Mouse (Mus musculus) layer of hippocampus, adult 9-11 months (tissue): Measurements from ENCODE around the gene Lama2.
A peak's percentile ranks its signal among the peaks of the same experiment; 100 is the strongest.

Experiments used
- DNase-seq: peaks from one replicate; pipeline ENCODE4 v3.0.0; 2022

Lama2 gene

GRCm38 (mm10) chr10:27174271-27174670, 445.3 kb downstream of the Lama2 start:
- no peak for DNase-seq

GRCm38 (mm10) chr10:27164738-27165137, 454.8 kb downstream of the Lama2 start:
- no peak for DNase-seq

DNA sequence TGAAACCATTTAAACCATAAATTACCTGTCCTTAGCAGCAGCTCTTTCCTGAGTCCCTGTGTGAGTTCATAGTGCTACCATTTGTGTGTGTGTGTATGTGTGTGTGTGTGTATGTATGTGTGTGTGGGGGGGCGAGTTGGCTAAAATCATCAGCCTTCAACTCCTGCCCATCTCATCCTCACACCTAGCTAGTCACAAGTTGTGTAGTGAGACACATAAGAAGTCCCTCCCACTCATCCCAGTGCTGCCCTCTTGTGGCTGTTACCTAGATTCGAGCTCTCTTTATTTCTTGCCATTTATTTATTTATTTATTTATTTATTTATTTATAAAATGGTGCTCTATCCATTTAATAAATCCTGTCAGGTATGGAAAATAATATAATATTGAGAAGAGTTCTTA, 457.2 kb downstream of the Lama2 start:
- no peak for DNase-seq

GRCm38 (mm10) chr10:27150220-27150619, 469.3 kb downstream of the Lama2 start:
- DNase-seq, result no peak

DNA sequence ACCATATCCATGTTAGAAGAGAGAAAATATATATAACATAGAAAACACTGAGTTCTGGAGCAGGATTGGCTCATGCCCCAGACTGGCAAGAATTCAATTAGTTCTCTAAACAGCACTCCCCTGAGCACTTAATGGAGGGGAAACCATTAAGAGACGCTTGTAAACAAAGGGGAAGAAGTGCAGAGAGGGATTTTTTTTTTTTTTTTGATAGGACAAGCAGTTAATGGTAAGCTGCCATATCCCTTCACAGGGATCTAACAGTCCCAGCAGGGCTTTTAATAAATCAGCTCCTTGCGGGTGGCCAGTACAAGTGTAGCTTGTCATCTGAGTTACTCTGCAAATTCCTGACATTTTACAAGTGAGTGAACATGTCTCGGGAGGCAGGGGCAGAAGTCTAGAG, 479.1 kb downstream of the Lama2 start:
- DNase-seq, result no peak

GRCm38 (mm10) chr10:27135768-27136167, 483.8 kb downstream of the Lama2 start:
- DNase-seq, result no peak

- DNase-seq, result peak; percentile 67
These were observed 486.4 kb downstream of the Lama2 start for GRCm38 (mm10) chr10:27133135-27133534.

- DNase-seq, result peak; percentile 9
These were observed 492.1 kb downstream of the Lama2 start for GRCm38 (mm10) chr10:27127454-27127853.

DNA sequence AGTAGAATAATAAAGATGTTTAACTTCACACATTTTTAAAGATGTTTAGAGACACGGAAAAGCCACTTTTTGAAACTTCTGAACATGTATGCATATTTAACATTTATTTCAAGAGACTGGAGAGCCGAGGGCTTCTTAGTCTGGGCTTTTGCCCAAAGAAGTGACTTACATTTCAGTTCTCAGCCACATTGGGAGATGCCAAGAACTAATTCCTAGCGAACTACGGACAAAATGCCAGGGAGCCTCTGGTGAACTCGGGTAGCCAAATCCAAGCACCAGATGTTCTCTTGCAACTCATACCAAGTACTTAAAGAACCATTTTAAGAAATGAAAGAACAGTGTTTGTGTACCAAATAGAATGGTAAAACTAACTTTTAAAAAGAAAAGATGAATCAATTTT, 495.8 kb downstream of the Lama2 start:
- no peak for DNase-seq

GRCm38 (mm10) chr10:27117815-27118214, 501.7 kb downstream of the Lama2 start:
- no peak for DNase-seq

DNA sequence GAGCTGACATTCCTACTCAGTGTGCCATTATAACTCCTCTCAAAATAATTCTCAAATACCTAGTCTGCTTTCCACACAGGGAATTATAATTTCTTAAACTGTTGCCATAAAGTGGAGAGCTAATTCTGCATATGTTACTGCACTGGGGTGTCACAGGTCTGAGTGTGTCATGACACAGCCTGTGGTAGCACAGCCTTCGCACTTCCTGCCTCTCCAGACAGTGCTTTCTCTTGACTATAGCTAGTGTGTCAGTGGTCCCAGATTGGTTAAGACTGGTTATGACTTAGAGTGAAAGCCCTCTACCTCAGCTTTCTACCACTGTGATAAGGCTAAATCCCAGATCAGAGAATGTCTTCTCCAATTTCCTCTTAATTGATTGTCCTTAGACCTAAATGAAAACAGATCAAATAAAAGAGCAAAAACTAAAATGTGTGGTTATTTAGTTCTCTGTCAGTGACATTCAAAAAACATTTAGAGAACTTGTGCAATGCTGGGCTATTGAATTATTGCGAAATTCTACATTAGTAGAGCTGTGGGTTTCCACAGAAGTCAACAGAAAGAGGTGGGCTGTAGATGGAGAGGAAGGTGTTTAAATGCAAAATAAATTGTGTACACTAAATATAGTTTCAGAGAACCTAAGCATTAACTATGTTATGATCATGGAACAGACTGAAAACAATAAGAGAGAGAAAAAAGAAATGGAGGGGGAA, 502.5 kb downstream of the Lama2 start:
- no peak for DNase-seq

- no peak for DNase-seq
These were observed 505.4 kb downstream of the Lama2 start for GRCm38 (mm10) chr10:27114131-27114530.

- peak; percentile 54 for DNase-seq
These were observed 515.7 kb downstream of the Lama2 start for GRCm38 (mm10) chr10:27103811-27104210.

DNA sequence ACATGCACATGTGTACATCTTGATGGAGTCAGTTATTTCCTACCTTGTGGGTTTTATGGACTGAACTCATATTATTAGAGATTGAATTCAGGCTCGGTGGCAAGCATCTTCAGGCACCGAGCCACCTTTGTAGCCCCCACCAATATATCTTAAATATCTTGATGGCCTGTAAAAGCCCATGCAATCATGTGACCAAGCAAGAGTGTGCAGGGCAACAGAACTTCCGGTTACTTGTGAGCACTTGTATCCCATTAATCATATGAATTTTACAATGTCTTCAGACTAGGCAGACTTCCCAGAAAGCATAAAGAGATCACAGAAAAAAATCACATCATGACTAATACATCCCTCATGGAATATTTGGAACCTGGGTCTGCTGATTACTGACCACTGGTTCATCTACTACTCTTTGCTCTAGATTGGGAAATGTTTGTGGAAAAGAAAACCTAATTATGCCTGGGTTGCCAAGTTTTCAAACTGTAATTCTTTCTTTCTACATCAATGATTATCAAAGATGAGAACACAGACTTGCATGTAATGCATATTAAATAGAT, 517.7 kb downstream of the Lama2 start:
- no peak for DNase-seq

- DNase-seq, result no peak
These were observed 542.4 kb downstream of the Lama2 start for GRCm38 (mm10) chr10:27077113-27077512.

DNA sequence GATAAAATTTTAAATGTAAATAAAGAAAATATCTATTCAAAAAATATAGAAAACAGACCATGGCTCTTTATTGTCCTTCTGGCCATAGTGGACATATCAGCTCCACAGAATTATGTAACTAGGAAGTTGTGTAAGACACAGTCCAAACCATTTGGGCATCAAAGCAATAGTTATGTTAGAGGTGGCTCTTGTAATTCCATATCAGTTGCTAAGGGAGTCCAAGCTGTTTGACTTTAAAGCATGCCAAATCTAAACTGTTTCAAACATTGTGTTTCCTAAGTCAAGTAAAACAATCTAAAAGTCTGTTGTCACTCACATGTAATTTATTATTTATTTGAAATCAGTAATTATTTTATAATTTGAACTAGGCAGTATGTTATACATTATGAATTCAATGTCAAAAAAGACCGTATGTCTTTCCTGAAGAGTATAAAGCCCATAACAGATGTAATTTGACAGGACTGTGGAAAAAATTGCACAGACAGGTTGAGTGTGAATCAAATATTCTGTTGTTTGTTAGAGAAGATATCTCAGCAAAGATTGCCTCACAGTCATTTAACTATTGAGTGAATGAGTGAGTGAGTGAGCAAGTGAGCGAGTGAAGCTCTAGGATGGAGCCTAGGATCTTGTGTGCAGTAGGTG, 550.6 kb downstream of the Lama2 start:
- DNase-seq, result no peak

GRCm38 (mm10) chr10:27063671-27064070, 555.9 kb downstream of the Lama2 start:
- no peak for DNase-seq

- DNase-seq, result no peak
These were observed 565.1 kb downstream of the Lama2 start for GRCm38 (mm10) chr10:27054488-27054887.

GRCm38 (mm10) chr10:27047196-27047595, 572.4 kb downstream of the Lama2 start:
- no peak for DNase-seq

GRCm38 (mm10) chr10:27041812-27042211, 577.7 kb downstream of the Lama2 start:
- DNase-seq, result no peak

GRCm38 (mm10) chr10:27022707-27023106, 596.9 kb downstream of the Lama2 start:
- no peak for DNase-seq

GRCm38 (mm10) chr10:27012804-27013365, 606.7 kb downstream of the Lama2 start:
- DNase-seq, result no peak

DNA sequence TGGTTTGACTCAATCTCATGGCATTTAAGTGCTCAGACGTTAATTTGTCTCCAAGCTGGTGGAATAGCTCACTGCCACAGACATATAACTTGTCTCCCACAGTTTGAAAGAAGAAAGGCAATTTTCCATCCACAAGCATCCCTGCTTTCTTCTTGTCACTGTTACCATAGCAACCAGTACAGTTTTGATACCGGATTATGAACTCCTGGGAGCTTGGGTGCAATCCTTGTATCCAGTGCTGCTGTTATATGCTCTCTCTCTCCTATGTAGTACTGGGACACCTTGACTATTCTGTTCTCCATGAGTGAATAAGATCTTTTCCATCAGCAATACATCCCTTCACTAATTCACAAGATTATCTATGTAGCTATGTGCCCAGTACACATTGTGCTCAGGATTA, 612.2 kb downstream of the Lama2 start:
- no peak for DNase-seq

DNA sequence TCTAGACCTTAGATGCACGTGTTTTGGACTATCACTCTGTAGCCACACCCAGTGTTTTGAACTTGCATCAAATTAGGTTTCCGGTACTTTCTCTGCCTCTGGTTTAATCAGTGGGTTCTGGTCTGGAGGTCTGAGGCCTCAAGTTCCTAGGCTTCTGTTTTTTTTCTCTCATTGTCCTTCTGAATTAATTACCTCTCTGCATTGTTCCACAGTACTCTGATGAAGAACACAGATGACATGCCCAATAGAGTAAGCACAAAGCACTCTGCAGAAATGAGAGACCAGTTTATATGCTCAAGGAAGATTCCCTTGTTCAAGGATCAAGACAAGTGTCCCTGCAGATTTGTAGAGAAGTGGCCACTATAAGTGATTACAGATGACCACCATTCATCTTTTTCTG, 613.8 kb downstream of the Lama2 start:
- DNase-seq, result no peak
